Mouse (Mus musculus) lung, adult 2 months (tissue): ENCODE data around the gene Ngrn.

Source experiments
- CTCF ChIP-seq: fragments of 200-500 bp; IDR thresholded peaks from 2 replicates; pipeline ENCODE4 v1.5.1; 2011; ENCODE audit warnings: mild to moderate bottlenecking, low read length, control low read depth; ENCODE audit not compliant: insufficient read depth
- POLR2A ChIP-seq: fragments of 200-500 bp; IDR thresholded peaks from 2 replicates; pipeline ENCODE4 v1.6.1; 2011; ENCODE audit warnings: low read depth, mild to moderate bottlenecking, control low read depth, low read length, borderline replicate concordance; ENCODE audit errors: extremely low read depth

GRCm38 (mm10) chr7:80215398-80215797, 45.6 kb upstream of the Ngrn start:
- TF ChIP-seq POLR2A (no peak), CTCF (peak; percentile 88)
